ENCODE assay signal across 12 mouse cellular contexts in the genomic region with DNA sequence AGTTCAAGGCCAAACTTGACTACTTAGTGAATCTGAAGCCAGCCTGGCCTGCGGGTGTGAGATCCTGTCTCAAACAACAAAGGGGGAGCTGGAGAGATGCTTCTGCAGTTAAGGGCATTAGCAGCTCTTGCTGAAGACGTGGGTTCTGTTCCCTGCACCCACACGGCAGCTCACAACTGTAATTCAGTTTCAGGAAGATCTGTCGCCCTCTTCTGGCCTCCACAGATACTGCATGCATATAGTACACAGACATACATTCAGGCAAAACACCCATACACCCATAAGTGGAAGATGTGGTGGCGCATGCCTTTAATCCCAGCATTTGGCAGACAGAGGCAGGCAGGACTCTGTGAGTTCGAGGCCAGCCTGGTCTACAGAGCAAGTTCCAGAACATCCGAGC. TPM values are rescaled to one million over a fixed set of nuclear protein-coding genes. Genes with fewer than 3 reads are reported as not detected.
A peak's percentile ranks its signal among the peaks of the same experiment; 100 is the strongest.
DNase-seq lines count a peak whose midpoint lies in the region; ATAC-seq and TF ChIP-seq lines count a peak whose summit lies in the region.
"Had no signal": no experiment of that assay in that cellular context is flagged by ENCODE, and none has a peak within 500 bp of the region (broad histone marks: within the 10 kb centered on the region; RNA-seq: fewer than 3 reads in every experiment).

No protein-coding gene starts in this region.

- no peak overlapping the region for H3K27ac ChIP-seq in gastrocnemius, adult 2 months
- no peak overlapping the region for H3K27ac ChIP-seq in midbrain, postnatal 0 days (ENCODE audit: low read depth, low read length)
- no peak overlapping the region for H3K27ac ChIP-seq in midbrain, embryonic 10.5 days (replicated peaks)
- H3K27ac ChIP-seq in small intestine, adult 2 months (ENCODE audit: insufficient read depth, low read depth, low read length): no peak overlapping the region
- H3K27ac ChIP-seq: neural tube, embryonic 12.5 days had no signal

- ATAC-seq in midbrain, postnatal 0 days (ENCODE audit: low FRiP score): no peak
- ATAC-seq: forebrain, embryonic 14.5 days had no signal

- H3K4me3 ChIP-seq in gastrocnemius, adult 2 months: no peak overlapping the region
- no peak overlapping the region for H3K4me3 ChIP-seq in midbrain, postnatal 0 days (ENCODE audit: low read depth, low read length)
- H3K4me3 ChIP-seq in midbrain, embryonic 10.5 days: no peak overlapping the region
- H3K4me3 ChIP-seq in small intestine, adult 2 months (ENCODE audit: low read depth, low read length): no peak overlapping the region
- H3K4me3 ChIP-seq: neural tube, embryonic 12.5 days had no signal

- H3K4me2 ChIP-seq in midbrain, postnatal 0 days (ENCODE audit: low read depth, low read length, poor library complexity, severe bottlenecking): no peak overlapping the region
- H3K4me2 ChIP-seq: neural tube, embryonic 12.5 days had no signal

- H3K36me3 ChIP-seq in midbrain, postnatal 0 days (ENCODE audit: insufficient read depth, low read length): no peaks in the 10 kb centered on the region
- peaks cover 13% of the 10 kb centered on the region for H3K36me3 ChIP-seq in midbrain, embryonic 10.5 days
- no peaks in the 10 kb centered on the region for H3K36me3 ChIP-seq in small intestine, adult 2 months (ENCODE audit: control insufficient read depth, insufficient read depth, low read length)
- H3K36me3 ChIP-seq: neural tube, embryonic 12.5 days had no signal

- TF ChIP-seq CTCF in gastrocnemius, adult 2 months (IDR thresholded peaks at IDR 0.05): peak; percentile 51
- TF ChIP-seq CTCF in midbrain, postnatal 0 days (IDR thresholded peaks at IDR 0.05): peak; percentile 61
- peak; percentile 38; the same call in 1 of the 2 replicates for TF ChIP-seq CTCF in small intestine, adult 2 months (IDR thresholded peaks at IDR 0.05; ENCODE audit: extremely low read depth, insufficient read length, insufficient replicate concordance, low read depth, low read length)

- no peaks in the 10 kb centered on the region for H3K4me1 ChIP-seq in midbrain, postnatal 0 days (ENCODE audit: insufficient read depth, low read length)
- H3K4me1 ChIP-seq in midbrain, embryonic 10.5 days: peaks cover 8% of the 10 kb centered on the region
- H3K4me1 ChIP-seq in small intestine, adult 2 months (ENCODE audit: control insufficient read depth, insufficient read depth, insufficient read length, low read length): peaks cover 3% of the 10 kb centered on the region; the same call in 1 of the 2 replicates

- no peak for TF ChIP-seq POLR2A in small intestine, adult 2 months (IDR thresholded peaks at IDR 0.05; ENCODE audit: low read depth, low read length)

- intact Hi-C loops in gastrocnemius, adult 2 months (cut with DNase I): no loop called here
- intact Hi-C loops in heart, postnatal 10 days (cut with DNase I): no loop called here

- H3K27me3 ChIP-seq in midbrain, postnatal 0 days (ENCODE audit: insufficient read depth, low read length): no peaks in the 10 kb centered on the region
- H3K27me3 ChIP-seq in midbrain, embryonic 10.5 days (ENCODE audit: low read depth, poor library complexity, severe bottlenecking): no peaks in the 10 kb centered on the region
- H3K27me3 ChIP-seq in small intestine, adult 2 months (ENCODE audit: control insufficient read depth, insufficient read depth, low read length): no peaks in the 10 kb centered on the region
- H3K27me3 ChIP-seq: neural tube, embryonic 12.5 days had no signal

- no peaks in the 10 kb centered on the region for H3K9me3 ChIP-seq in midbrain, postnatal 0 days (ENCODE audit: low read length)
- H3K9me3 ChIP-seq in midbrain, embryonic 10.5 days (replicated peaks): peaks cover 32% of the 10 kb centered on the region

- DNase-seq in gastrocnemius, adult 2 months: no peak
- DNase-seq in gastrocnemius, postnatal 4 days (ENCODE audit: low spot score in 2 of 2): no peak
- DNase-seq in midbrain, postnatal 0 days (ENCODE audit: low spot score): no peak
- DNase-seq in midbrain, embryonic 10.5 days (ENCODE audit: low spot score): no peak
- DNase-seq in WW6 (ENCODE audit: low read depth, low spot score): peak; percentile 65
- DNase-seq in cerebellum, postnatal 10 days: no peak
- DNase-seq in heart, postnatal 10 days: no peak

- H3K9ac ChIP-seq in midbrain, postnatal 0 days (replicated peaks; ENCODE audit: low read length, poor library complexity, severe bottlenecking): no peak overlapping the region
- H3K9ac ChIP-seq: neural tube, embryonic 12.5 days had no signal

- WGBS in midbrain, postnatal 0 days: 89% methylated on average over 7 of the region's 7 CpGs
- WGBS in midbrain, embryonic 10.5 days: 82% methylated on average over 7 of the region's 7 CpGs
- WGBS in small intestine, adult 2 months: 95% methylated on average over 7 of the region's 7 CpGs

RNA-seq across cellular contexts. Expression of gene Gm42791, which starts 5.5 kb away (rescaled TPM):
- total RNA-seq in gastrocnemius, adult 2 months (2021): 1 to 10 TPM; 2.8 to 5.1 TPM
- total RNA-seq in gastrocnemius, postnatal 4 days (2021): 1 to 10 TPM; 1.5 to 3.6 TPM
- not detected in 2 replicates for total RNA-seq in midbrain, postnatal 0 days (2014; rRNA removed)
- polyA plus RNA-seq in midbrain, postnatal 0 days (2015; fragmentation: Nextera tagmentation; extraction: Ambion mirVana): 2.1 and 3.1 TPM in 2 replicates
- polyA plus RNA-seq in midbrain, embryonic 10.5 days (2016; fragmentation: Nextera tagmentation; extraction: Ambion mirVana): 2.0 TPM in 1 of 2 replicates, not detected in the other
- polyA plus RNA-seq in small intestine, adult 2 months (2012; rRNA removed): not detected in 2 replicates
- 1 to 10 TPM; 4.1 to 6.0 TPM for total RNA-seq in heart, postnatal 10 days (2021)
- polyA plus RNA-seq: cortical plate, adult 2 months; forebrain, embryonic 14.5 days; heart, embryonic 16.5 days had no signal
